In the genomic region with DNA sequence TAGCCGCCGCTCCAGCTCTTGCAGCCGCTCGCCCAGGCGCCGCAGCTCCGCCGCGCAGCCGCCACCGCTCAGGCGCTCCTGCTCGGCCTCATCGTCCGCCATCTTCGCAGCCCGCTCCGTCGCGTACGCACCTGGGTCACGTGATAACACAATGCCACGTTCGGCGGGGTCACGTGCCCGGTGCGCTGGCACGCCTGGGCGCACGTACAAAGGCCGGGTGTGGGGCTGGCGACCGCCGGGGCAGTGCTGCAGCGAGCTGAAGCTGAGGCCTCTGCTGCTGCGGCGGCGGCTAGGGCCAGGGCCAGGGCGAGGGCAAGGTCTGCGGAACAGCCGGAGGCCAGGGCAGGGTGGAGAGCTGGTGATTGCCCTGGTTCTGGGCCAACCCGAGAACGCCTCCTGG, we compare ENCODE assay signal across 8 mouse cellular contexts. TPM values are rescaled to one million over a fixed set of nuclear protein-coding genes. Genes with fewer than 3 reads are reported as not detected.
DNase-seq lines count a peak whose midpoint lies in the region; ATAC-seq lines count a peak whose summit lies in the region.

A gene (minus strand): TSS at position 143 of the 400 bp plus-strand sequence.

- ATAC-seq in inflammation-experienced regulatory T-cells, adult 6 months = peak; percentile 73
- peak; percentile 71 for ATAC-seq in megakaryocyte progenitor cell, adult 5-6 weeks (replicated peaks; ENCODE audit: poor library complexity)

- intact Hi-C loops in left cerebral cortex, postnatal 10 days (cut with DNase I) = no loop called here

- peak; percentile 91 to 93 for DNase-seq in adrenal gland, adult 18-20 months (ENCODE audit: low spot score in 2 of 2)
- DNase-seq in embryo, embryonic 10.5 days (ENCODE audit: low spot score) = peak; percentile 95
- DNase-seq in gastrocnemius, postnatal 10 days = peak; percentile 89
- peak; percentile 94 to 96 for DNase-seq in left cerebral cortex, postnatal 10 days (ENCODE audit: extremely low spot score in 1 of 2, low spot score in 2 of 2)
- DNase-seq in right cerebral cortex, postnatal 10 days (ENCODE audit: low spot score in 2 of 2) = peak; percentile 97
- DNase-seq in urinary bladder, postnatal 14 days (ENCODE audit: low spot score) = peak; percentile 92

RNA-seq across cellular contexts. Expression of the gene that starts here (rescaled TPM):
- total RNA-seq in adrenal gland, adult 18-20 months (2021) = 10 to 100 TPM; 12.7 to 16.2 TPM
- total RNA-seq in gastrocnemius, postnatal 10 days (2021) = 10 to 100 TPM; 11.8 to 14.5 TPM
- polyA plus RNA-seq in inflammation-experienced regulatory T-cells, adult 6 months (2017; shearing (Covaris generic)) = 10 to 100 TPM; 14.8 to 28.0 (median 25.1) TPM
- 10 to 100 TPM; 26.6 to 27.2 TPM for total RNA-seq in left cerebral cortex, postnatal 10 days (2021)
- total RNA-seq in megakaryocyte progenitor cell, adult 5-6 weeks (2015) = 26.6 and 32.5 TPM in 2 replicates
- 21.5 and 31.3 TPM in 2 replicates for total RNA-seq in megakaryocyte progenitor cell, adult 5-6 weeks (2017)

Comparison
In these comparisons a context has a peak if more than half of its experiments do, and no peak if none do; other contexts are left out.
1. Peak in every context shown above with its lines: DNase-seq and ATAC-seq.